Mouse (Mus musculus) cerebellum, postnatal 4 days (tissue): Measurements from ENCODE around the gene Palm.
A peak's percentile ranks its signal among the peaks of the same experiment; 100 is the strongest.

Source experiments
- DNase-seq, 2 experiments: peaks; one replicate each; pipeline ENCODE4 v3.0.0; 2022; ENCODE audit warnings: low spot score in 2 of 2, mixed read lengths in 1 of 2

The Palm gene

GRCm38 (mm10) chr10:79823011-79823410, 29.6 kb downstream of the Palm start:
- DNase-seq = no peak

- no peak for DNase-seq
Measured at GRCm38 (mm10) chr10:79824413-79824812, 31.0 kb downstream of the Palm start.

DNA sequence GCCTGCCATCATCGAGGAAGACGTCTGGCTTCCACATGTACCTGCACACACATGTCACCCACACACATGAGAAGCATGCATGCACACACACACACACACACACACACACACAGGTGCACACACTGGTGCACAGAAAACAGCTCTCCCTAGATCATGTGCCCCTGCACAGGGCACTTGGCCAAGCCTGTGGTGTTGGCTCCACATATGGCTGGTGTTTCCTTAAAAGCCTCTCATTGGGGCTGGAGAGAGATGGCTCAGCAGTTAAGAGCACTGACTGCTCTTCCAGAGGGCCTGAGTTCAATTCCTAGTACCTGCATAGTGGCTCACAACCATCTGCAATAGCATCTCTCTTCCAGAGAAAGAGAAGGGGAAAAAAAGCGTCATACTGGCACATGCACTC, 38.2 kb downstream of the Palm start:
- no peak for DNase-seq

- no peak for DNase-seq
Measured at GRCm38 (mm10) chr10:79832026-79832785, 38.8 kb downstream of the Palm start.

DNA sequence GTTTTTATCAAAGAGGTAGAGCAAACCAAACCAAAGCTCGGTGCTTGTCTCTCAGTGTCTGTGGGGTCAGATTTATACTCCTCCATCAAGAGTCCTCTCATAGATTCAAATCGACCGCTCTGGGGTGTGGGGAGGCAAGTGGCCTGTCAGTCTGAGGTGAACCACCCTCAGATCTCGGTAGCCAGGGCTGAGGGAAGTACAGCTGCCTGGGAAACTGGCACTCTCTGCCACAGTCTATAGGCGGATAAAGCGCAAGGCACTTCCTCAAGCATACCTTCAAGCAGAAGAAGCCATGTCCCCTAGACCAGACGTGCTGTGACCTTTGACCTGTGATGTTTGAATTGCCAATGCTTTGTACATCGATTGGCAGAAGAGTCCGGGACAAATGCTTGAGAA, 39.4 kb downstream of the Palm start:
- DNase-seq = no peak

DNA sequence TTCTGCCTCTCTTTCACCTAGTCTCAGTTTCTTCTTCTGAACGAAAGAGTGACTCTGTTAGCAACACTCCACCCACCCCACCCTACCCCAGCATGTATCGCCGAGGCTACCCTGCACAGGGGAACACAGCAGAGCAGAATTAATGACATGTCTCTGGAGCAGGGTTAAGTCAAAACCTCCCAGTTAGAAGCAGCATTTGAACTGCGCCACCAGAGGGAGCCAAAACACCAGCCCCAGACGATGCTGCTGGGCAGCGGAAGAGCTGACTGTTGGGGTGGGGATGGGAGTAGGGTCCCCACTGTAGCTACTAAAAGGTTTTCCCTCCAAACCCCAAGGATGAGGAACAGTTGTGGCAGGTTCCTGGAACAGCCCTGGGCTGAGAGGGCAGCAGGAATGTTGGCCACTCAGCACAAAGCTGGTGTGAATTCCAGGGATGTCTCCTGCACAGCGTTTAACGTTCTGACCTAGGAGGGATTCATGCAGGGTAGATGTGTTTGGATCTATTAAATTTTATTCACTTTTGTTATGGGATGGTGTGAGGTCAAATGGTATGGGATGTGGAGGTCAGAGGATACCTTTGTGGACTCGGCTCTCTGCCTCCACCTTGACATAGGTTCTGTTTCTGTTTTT, 41.5 kb downstream of the Palm start:
- DNase-seq = peak; percentile 62 to 77

GRCm38 (mm10) chr10:79836918-79837317, 43.5 kb downstream of the Palm start:
- no peak for DNase-seq

DNA sequence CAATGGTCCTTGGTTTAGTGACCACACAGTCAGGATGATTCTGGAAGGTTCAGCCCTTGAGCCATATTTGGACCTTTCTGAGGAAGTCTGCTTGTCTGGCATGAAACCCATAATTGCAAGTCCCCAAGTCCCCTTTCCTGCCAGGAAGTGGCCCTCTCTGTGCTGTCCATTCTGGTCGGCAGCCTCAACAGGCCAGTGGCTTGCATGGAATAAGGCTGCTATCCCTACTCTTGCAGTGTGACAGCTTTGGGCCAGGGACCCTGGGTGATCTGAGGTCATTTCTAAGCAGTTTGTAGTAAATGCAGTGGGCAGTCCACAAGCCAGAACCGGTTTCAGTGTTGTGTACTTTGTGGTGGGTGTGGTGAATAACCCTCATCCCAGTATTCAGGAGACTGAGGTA, 44.8 kb downstream of the Palm start:
- no peak for DNase-seq

DNA sequence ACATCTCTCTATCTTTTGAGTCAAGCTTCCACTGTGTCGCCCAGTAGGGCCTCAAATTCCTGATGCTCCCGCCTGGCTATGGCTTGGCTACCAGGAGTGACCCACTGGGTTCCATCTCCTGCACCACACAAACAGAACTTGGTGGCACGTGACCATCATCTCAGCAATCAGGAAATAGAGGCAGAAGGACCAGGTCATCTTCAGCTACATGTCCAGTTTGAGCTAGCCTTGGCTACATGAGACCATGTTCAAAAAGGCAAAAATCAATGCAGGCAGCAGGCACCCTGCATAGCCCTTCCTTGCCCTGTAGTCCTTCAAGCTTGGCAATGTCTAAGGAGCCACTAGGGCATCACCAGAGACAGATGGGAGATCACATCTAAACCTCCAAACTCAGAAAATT, 46.7 kb downstream of the Palm start:
- DNase-seq = no peak

GRCm38 (mm10) chr10:79840644-79841551, 47.5 kb downstream of the Palm start:
- no peak for DNase-seq

DNA sequence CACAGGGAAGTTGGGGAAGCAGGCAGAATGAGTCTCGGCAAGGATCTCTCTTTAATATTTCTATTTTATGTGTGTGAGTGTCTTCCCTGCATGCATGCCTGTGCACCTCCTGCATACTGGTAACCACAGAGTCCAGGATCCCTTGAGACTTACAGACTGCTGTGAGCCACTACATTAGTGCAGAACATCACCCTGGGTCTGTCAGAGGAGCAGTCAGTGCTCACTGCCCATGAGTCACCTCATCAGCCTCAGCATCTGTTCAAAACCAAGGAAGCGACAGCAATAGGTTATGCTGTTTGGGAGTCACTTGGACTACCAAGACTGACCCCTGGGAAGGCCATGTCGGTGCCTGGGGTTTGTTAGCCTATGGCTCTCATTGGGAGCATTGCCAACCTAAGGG, 49.0 kb downstream of the Palm start:
- no peak for DNase-seq

- DNase-seq = no peak
Measured at GRCm38 (mm10) chr10:79843476-79843875, 50.1 kb downstream of the Palm start.

DNA sequence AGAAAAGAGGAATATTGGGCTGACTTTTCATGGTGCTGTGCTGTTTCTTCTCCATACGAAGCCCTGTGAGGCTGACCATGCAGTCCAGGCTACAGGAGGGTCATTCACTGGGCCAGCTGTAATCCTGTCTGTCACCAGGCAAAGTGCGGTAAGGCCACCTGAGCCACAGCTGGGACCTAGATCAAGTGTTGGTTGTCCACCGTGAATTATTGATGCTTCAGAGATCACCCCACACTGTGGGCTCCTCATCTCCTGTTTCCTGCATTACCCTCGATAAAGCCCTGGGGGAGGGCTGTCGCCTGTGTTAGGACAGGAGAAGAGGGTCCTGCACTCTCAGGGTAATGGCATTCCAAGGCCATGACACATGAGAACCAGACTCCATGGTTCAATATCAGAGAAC, 53.2 kb downstream of the Palm start:
- no peak for DNase-seq

- DNase-seq = no peak
Measured at GRCm38 (mm10) chr10:79849941-79850628, 56.7 kb downstream of the Palm start.

- no peak for DNase-seq
Measured at GRCm38 (mm10) chr10:79851653-79852052, 58.3 kb downstream of the Palm start.

- DNase-seq = no peak
Measured at GRCm38 (mm10) chr10:79852107-79852789, 58.9 kb downstream of the Palm start.

- no peak for DNase-seq
Measured at GRCm38 (mm10) chr10:79852827-79853226, 59.5 kb downstream of the Palm start.

DNA sequence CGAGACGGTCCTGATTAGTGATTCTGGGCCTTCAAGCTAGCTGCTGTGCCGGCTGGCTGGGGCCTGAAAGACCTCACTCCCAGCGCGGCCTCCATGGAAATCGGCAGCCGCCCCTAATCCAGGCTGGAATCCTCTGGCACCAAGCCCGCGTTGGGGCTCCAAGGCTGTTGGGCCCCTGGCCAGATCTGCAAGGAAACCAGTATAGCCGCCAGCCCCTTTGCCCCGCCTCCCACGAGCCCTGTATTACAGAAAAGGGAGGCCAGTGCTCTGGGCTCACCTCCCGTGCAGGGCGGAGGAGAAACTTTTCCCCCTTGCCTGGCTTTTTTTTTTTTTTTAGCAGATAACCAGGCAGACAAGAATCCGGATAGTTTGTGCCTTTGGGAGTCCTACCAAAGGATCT, 60.0 kb downstream of the Palm start:
- DNase-seq = peak; percentile 95 to 98

DNA sequence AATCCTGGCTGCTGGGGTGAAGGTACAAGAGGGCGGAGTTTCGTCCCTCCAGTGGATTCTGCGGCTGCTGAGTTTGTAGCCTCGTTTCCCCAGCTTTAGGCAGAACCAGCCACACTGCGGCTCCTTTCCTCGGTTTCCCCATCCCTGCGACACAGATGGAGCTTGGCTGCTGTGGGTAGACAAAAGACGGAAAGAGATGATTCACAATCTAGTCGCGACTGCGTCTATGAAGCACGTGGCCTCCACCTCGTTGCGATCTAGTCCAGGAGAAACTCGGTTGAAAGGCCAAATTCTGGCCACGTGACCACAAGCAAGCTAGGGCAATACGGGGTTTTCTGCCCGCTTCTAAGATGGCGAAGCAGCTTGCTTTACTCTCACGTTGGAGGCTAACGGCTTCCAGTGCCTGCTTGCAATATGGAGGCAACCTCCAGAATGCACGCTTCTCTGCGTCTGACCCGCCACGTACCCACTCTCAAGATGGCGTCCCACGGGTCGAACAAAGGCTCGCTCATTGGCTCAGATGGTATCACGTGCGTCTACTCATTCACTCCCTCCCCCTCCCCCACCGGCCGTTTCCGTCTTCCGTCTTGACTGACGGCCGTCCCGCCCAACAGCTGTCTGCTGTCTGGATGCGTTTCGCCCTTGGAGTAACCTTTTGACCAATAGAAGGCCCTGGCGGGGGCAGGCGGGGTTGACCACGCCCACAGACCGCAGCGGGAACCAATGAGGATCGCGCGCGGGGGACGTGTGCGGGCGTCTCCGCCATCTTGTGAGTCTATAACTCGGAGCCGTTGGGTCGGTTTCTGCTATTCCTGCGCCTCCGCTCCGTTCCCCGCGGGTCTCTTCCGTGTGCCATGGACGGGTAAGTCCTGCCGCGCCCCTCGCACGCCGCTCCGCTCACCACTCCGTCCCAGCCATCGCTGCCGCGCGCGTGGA, 60.8 kb downstream of the Palm start, which contains the start of gene Ptbp1:
TSS of gene Ptbp1 (plus strand) at position 568 of the 936 bp plus-strand sequence.
- peak; percentile 98 to 100 for DNase-seq
